Mouse (Mus musculus) gonadal fat pad, adult 2 months (tissue): ENCODE results near the gene Grin2d. TPM values are rescaled to one million over a fixed set of nuclear protein-coding genes. Genes with fewer than 3 reads are reported as not detected.

Experiments
- DNase-seq: peaks from one replicate; pipeline ENCODE4 v3.0.0-alpha.2; 2012; ENCODE audit warnings: low read depth
- polyA plus RNA-seq: library from polyadenylated mRNA; depleted of rRNA; stranded (reverse); fragments of >200 nt; gene quantifications from 2 replicates; pipeline ENCODE4 v1.2.3, GENCODE M21; 2012

Gene Grin2d
- polyA plus RNA-seq, 1 experiment: 1.3 TPM

GRCm38 (mm10) chr7:45809276-45810075, 68.7 kb downstream of the Grin2d start:
- no peak for DNase-seq

GRCm38 (mm10) chr7:45808471-45808870, 69.7 kb downstream of the Grin2d start:
- DNase-seq: no peak

- DNase-seq: no peak
Observed at GRCm38 (mm10) chr7:45805941-45806340, 72.2 kb downstream of the Grin2d start.

- no peak for DNase-seq
Observed at GRCm38 (mm10) chr7:45802551-45802950, 75.6 kb downstream of the Grin2d start.

- DNase-seq: no peak
Observed at GRCm38 (mm10) chr7:45801348-45801747, 76.8 kb downstream of the Grin2d start.

- DNase-seq: no peak
Observed at GRCm38 (mm10) chr7:45800546-45801204, 77.5 kb downstream of the Grin2d start.

GRCm38 (mm10) chr7:45800001-45800400, 78.2 kb downstream of the Grin2d start:
- no peak for DNase-seq

GRCm38 (mm10) chr7:45798931-45799330, 79.2 kb downstream of the Grin2d start:
- DNase-seq: no peak

GRCm38 (mm10) chr7:45798511-45798836, 79.7 kb downstream of the Grin2d start:
- DNase-seq: no peak

- DNase-seq: no peak
Observed at GRCm38 (mm10) chr7:45797661-45798510, 80.3 kb downstream of the Grin2d start.

- no peak for DNase-seq
Observed at GRCm38 (mm10) chr7:45796950-45797349, 81.2 kb downstream of the Grin2d start.

- DNase-seq: no peak
Observed at GRCm38 (mm10) chr7:45794971-45795370, 83.2 kb downstream of the Grin2d start.

- no peak for DNase-seq
Observed at GRCm38 (mm10) chr7:45793969-45794585, 84.1 kb downstream of the Grin2d start.

- DNase-seq: no peak
Observed at GRCm38 (mm10) chr7:45793240-45793639, 84.9 kb downstream of the Grin2d start.

- no peak for DNase-seq
Observed at GRCm38 (mm10) chr7:45791756-45792490, 86.3 kb downstream of the Grin2d start.

GRCm38 (mm10) chr7:45790721-45791120, 87.5 kb downstream of the Grin2d start:
- no peak for DNase-seq

GRCm38 (mm10) chr7:45787642-45788041, 90.5 kb downstream of the Grin2d start:
- DNase-seq: no peak

- DNase-seq: no peak
Observed at GRCm38 (mm10) chr7:45786661-45787413, 91.3 kb downstream of the Grin2d start.

GRCm38 (mm10) chr7:45786136-45786578, 92.0 kb downstream of the Grin2d start:
- no peak for DNase-seq

GRCm38 (mm10) chr7:45785388-45786135, 92.6 kb downstream of the Grin2d start:
- DNase-seq: no peak
